Mouse (Mus musculus) kidney, postnatal 10 days (tissue): ENCODE data around the gene Ly6g6c.

Source experiments
- DNase-seq: peaks from one replicate; pipeline ENCODE4 v3.0.0; 2021; ENCODE audit warnings: mixed read lengths

Ly6g6c gene

DNA sequence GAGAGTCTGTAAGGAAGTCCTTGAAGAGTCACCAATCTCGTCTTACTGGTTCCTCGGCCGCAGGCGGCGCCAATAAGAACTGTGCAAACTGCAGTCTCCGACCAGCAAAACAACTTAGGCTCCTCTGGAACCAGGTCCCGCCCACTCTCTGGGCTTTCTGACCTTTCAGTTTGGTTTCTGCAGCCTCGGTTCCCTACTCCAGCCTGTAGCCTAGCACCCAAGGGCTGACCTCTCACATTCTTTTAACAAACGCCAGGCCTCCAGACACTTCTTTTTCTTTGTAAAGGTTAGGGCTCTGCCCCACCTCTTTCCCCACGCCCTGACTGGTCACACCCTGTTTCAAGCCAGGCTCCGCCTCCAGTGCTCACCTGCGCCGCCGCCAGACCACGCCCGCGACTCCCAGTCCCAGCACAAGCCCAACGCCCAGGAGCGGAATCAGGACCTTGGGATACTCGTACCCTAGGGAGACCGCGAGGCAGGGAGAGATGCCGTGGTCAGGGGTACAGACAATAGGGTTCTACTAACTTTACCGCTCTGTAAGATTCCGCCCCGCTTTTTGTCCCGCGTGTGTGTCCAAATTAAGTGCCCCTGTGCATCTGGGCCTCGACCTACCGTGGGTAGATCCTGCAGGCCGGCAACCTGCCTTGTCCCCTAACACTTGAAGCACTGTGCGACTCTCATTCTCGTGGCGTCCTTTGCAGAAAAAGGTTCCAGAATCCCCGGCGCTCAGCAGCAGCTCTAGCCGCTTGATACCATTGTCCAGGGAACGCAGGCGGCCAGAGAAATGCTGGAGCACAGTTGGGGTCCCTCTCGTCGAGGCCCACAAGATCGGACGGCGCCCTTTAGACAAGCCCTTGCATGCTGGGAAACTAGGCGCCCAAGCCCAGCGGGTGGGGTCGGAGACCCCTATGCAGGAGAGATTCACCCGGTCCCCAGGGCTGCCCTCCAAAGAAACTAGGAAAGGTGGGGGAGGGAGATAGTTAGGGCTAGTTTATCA, at the start of gene Ly6g6c:
TSS of gene Ly6g6c (plus strand) at position 438 of the 997 bp plus-strand sequence.
- DNase-seq, result peak; percentile 85

DNA sequence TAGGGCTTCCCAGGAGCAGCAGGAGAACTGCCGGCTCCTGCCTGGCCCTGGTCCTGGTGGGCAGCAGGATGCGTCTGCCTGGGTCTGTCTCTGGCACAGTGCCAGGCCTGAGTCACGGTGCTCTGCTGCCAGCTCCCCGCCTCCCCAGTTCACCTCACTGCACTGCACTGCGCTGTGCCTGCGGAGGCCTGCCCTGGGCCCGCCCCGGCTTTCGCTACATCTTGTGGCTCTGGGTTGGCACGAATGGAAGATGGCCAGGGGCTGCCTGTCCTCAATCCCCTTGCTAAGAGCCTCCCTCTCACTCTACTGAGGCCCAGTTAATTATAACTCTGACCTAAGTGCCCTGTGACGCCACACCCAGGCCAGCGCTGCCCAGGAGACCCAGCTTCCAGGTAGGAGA, 48.8 kb upstream of the Ly6g6c start, which contains the start of gene Vwa7:
TSS of gene Vwa7 (plus strand) at position 204 of the 400 bp plus-strand sequence.
- DNase-seq, result peak; percentile 63

DNA sequence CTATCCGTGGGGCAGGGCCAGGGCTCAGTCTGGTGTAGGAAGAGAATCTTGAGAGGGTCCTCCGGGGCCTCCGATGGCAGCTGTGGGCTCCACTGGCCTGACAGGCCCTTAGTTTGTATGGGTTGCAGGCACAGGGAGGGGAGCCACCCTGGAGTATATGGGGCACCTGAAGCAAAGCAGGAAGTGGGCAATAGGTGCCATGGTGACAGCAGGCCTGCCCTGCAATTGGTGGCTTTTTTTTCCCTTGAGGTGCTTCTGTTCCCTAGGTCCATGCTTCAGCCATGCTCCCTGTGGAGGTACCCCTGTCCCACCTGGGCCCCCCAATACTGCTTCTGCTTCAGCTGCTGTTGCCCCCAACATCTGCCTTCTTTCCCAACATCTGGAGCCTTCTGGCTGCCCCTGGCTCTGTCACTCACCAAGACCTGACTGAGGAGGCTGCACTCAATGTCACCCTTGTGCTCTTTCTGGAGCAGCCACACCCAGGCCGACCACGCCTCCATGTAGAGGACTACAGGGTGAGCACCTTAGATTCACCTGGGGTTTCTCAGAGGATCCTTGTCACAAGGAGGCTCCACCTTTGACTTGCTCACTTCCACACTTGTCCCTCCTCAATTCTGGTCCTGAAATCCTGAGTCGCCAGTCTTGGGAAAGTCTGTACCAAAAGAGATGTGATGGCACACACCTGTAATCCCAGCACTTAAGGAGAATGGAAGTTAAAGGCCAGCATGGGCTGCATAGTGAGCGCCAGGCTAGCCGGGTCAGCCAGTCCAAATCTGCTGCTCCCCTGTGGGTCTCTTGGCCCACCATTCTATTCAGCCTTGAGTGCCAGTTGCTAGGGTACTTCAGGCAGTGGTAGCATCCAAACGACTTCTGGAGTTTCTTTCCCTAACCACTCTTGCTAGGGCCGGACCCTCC, 48.1 kb upstream of the Ly6g6c start:
- peak; percentile 6 for DNase-seq

- peak; percentile 6 for DNase-seq
These were observed 47.5 kb upstream of the Ly6g6c start for GRCm38 (mm10) chr17:35017706-35018030.

GRCm38 (mm10) chr17:35018171-35018570, 47.0 kb upstream of the Ly6g6c start:
- peak; percentile 6 for DNase-seq

DNA sequence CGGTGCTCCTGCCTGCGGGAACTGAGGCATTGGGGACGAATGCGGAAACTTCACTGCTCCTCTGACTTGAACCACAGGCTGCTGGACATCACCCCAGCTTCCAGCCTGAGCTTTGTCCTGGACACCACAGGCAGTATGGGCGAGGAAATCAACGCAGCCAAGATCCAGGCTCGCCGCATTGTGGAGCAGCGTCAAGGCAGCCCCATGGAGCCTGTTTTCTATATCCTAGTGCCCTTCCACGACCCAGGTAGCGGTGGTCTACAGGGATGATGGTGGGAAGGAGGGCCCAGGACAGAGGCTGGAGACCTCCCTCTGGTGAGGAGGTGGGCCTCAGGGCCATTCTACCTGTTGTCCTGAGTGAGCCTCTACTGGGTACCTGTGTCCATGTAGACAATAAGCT, 45.3 kb upstream of the Ly6g6c start:
- no peak for DNase-seq

DNA sequence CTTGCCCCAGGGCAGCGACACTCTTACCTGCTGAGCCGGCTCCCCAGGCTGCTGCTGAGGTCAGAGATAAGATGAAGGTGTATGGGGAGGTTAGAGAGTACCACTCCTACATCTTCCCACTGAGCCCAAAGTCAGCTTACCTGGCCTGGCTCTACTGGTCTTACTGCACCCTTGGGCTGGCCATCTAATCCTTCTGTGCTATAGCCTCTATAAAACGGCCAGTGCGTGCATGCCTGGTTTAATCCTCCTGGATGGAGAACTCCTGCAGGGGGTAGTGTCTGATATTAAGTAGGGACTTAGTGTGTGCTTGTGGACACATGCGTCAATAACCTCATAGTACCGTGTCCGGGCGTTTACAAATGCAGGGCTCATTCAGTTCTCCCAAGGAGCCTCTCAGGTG, 44.6 kb upstream of the Ly6g6c start:
- peak; percentile 12 for DNase-seq

GRCm38 (mm10) chr17:35021163-35021808, 43.9 kb upstream of the Ly6g6c start:
- DNase-seq, result peak; percentile 94

- peak; percentile 24 for DNase-seq
These were observed 43.2 kb upstream of the Ly6g6c start for GRCm38 (mm10) chr17:35021842-35022477.

DNA sequence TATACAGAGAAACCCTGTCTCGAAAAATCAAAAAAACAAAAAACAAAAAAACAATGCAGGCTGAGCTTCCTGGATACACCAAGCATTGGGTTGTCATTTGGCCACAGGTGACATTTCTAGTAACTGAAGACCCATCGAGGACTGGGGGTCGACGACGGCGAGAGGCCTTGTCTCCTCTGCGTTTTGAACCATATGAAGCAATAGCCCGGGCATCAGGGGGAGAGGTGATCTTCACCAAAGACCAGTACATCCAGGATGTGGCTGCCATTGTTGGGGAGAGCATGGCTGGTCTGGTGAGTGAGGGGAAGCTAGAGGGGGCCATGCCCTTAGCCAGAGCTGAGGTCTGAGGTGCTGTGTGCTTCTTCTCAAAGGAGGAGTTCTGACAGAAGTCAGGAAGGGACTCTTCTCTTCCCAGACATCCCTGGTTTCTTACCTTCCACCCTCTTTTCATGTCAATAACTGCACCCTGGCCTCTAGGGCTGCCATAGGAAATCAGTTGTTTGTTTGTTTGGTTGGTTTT, 42.6 kb upstream of the Ly6g6c start:
- DNase-seq, result peak; percentile 14

DNA sequence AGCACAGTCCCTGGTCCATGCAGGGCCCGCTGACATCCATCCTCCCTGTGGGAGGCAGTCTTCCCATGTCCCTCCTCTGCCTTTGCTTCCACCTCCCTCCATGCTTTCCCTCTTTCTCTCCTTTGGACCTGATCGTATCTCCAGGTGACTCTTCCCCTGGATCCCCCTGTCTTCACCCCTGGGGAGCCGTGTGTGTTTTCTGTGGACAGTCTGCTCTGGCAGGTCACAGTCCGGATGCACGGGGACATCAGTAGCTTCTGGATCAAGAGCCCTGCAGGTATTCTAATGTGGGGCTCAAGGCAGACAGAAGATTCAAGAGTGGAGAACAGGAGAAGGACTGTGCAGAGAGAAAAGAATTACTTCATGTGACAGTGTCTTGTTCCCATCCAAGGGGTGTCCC, 42.0 kb upstream of the Ly6g6c start:
- DNase-seq, result no peak

DNA sequence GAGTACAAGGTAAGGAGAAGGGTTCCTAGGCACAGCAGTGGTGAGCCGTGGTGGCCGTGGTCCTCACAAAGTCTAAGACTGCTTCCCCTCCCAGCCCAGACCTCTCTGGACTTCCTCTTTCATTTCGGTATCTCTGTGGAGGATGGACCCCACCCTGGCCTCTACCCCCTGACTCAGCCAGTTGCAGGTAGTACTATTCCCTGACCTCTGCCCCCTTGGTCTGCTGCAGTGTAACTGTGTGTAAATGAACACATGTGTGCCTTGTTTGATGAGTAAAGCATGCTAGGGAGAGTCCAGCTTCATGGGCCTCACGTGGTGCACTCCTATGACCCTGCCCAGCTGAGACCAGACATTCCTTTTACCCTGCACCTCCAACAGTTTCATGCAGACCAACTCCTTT, 41.4 kb upstream of the Ly6g6c start:
- peak; percentile 9 for DNase-seq

DNA sequence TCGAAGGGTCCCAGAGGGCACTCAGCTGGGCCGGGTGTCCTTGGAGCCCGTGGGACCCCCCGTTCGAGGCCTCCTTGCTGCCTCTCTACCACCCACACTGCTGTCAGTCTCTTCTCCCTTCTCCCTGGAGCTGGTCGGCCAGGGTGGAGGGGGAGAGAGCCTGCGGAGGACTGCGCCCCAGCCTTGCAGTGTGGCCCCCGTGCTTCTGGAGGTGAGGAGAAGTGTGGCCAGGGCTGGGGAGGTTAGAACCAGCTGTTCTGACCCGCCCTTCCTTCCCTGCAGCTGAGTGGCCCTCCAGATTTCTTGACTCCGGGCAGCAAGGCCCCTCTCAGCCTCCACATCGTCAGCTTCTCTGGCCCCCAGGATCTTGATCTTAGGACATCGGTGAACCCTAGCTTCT, 40.9 kb upstream of the Ly6g6c start:
- DNase-seq, result no peak

- peak; percentile 47 for DNase-seq
These were observed 40.3 kb upstream of the Ly6g6c start for GRCm38 (mm10) chr17:35024691-35025488.

DNA sequence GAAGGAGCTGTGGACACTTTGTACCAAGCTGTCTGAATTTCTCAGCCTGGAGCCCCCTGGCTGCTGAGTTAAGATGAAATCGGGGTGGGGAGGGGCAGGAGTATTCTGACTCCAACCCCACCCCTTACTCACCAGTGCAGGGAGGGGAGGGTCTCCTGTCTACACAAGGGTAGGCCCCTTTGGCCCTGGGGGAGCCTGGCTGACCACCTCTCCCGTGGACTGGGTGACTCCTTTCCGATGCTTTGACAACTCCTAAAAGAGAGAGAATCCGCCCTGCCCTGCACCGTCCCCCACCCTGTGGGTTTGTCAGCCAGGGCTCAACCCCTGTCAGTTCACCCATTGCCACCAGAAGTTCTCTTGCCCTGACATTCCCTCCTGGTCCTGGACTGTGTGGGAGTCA, 39.0 kb upstream of the Ly6g6c start:
- DNase-seq, result peak; percentile 6

DNA sequence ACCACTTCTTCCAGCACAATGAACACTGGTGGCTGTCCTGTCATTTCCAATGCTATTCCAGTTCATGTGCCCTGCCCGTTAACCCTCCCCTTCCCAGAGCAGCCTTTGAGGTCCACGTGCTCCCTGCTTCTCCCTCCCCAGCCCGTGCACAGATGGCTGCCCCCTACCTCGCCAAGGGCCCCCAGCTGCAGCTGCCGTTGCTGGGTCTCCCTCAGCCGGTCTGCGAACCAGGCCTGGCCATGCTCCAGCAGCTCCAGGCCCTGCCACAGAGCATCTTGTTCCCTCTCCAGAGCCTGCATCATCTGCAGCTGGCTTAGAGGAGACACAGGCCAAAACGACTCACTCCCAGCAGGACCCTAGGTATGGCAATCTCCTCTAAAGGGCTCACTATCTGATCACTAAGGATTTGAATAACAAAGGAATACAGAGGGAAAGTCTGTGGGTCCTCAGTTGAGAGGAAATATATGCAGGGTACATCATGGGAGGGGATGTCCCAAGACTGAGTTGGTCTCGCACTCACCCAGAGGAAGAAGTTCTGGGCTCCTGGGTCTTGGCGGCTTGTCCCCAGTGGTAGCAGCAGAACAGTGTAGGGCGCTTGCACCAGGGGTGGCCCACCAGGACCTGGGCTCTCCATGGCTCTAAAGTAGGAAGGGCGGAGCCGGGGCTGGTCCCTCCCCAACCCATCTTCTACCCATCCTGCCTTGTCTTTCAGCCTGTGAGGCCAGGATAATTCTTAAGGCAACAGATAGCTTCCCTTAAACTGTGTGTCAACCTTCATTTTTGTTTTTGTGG, 37.7 kb upstream of the Ly6g6c start, which contains the start of gene Sapcd1:
TSS of gene Sapcd1 (minus strand) at position 740 of the 792 bp plus-strand sequence.
- peak; percentile 19 for DNase-seq

- DNase-seq, result no peak
These were observed 36.9 kb upstream of the Ly6g6c start for GRCm38 (mm10) chr17:35028315-35028714.

DNA sequence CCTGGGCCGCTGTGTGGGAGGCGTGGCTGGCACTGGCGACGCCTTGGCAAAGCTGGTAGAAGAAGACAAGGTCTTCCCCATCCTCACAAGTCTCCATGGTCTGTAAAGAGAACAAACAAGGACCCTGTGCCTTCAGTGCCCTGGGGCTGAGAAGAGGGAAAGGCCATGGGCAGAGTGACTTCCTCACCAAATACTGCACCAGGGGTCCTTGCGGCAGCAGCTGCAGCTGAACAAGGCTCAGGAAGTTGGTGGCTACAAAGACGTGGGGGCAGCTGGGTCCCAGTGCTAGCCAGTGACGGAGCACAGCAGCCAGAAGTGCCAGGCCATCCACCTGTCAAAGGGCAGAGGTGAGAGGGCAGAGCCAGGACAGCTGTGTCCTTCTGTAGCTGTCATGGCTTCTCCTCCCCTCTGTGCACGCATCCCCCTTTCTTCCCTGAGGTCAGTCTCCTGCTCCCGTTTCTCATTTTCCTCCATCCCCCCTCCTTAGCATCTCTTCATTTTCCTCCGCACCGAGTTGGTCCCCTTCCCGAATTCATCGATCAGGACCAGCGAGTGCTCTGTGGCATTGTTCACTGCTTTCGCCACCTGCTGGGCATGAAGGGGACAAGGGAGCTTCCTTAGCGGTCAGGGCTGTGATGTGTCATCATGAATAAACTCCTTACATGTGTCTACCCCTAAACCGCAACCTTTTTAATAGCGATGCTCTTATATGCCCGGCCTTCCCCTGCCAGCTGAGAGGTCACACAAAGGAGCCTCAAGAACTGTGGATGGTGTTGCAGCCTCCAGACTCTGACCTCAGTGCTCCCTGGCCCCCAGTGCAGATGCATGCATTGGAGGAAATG, 35.3 kb upstream of the Ly6g6c start:
- peak; percentile 37 for DNase-seq

DNA sequence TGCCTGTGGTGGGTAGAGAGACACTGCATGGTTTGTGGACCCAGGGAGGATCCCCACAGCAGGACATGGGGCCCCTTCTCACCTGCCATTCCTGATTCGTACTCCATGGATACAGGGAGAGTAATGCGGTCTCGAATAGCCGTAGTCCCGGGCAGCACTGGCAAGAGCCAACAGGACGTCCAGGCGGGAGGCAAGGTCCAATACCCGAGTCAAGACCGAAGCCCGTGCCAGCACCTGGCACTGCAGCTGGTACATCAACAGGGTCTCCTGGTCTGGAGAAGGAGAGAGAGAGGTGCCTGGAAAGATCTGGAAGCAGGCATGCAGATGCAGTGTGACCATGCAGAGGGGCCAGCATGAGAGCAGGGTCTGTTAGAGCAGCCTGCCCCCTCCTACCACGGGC, 33.9 kb upstream of the Ly6g6c start:
- DNase-seq, result no peak
